Mouse (Mus musculus): ENCODE measurements around the gene Hoxa9. TPM values are rescaled to one million over a fixed set of nuclear protein-coding genes. Genes with fewer than 3 reads are reported as not detected.

Hoxa9 gene
- polyA plus RNA-seq, 1 experiment = 17.7 TPM

GRCm38 (mm10) chr6:52219234-52219942 lies 11.5 kb downstream of the Hoxa9 start:
- H3K36me3 ChIP-seq (ENCODE audit: control insufficient read depth, insufficient read depth) = no peaks in the 10 kb centered on the region
- H3K79me2 ChIP-seq (ENCODE audit: control insufficient read depth, insufficient read depth) = peaks cover 35% of the 10 kb centered on the region
- no peaks in the 10 kb centered on the region for H3K27me3 ChIP-seq (ENCODE audit: control insufficient read depth, insufficient read depth, insufficient read length)
- peak overlapping the region; percentile 88 for H3K4me2 ChIP-seq (ENCODE audit: low read depth)
- peak overlapping the region; percentile 89 for H3K4me3 ChIP-seq
- H3ac ChIP-seq (ENCODE audit: control insufficient read depth, insufficient read length) = no peak overlapping the region
- TF ChIP-seq SRF (IDR thresholded peaks at IDR 0.05; ENCODE audit: control insufficient read depth, insufficient read length, low read depth) = no peak
- TF ChIP-seq CEBPB (IDR thresholded peaks at IDR 0.05; ENCODE audit: insufficient read depth, poor library complexity, severe bottlenecking) = no peak
- no peak for TF ChIP-seq USF1 (IDR thresholded peaks at IDR 0.05; ENCODE audit: low read depth)

- H3ac ChIP-seq (ENCODE audit: control insufficient read depth, insufficient read length) = no peak overlapping the region
- peak overlapping the region; percentile 89 for H3K4me3 ChIP-seq
- TF ChIP-seq E2F4 (IDR thresholded peaks at IDR 0.05; ENCODE audit: insufficient read depth) (no peak), SRF (IDR thresholded peaks at IDR 0.05; ENCODE audit: control insufficient read depth, insufficient read length, low read depth) (no peak), TCF3 (IDR thresholded peaks at IDR 0.05; ENCODE audit: insufficient read length, low read depth) (no peak), REST (IDR thresholded peaks at IDR 0.05; ENCODE audit: insufficient read depth, insufficient read length) (no peak), MYOD1 (IDR thresholded peaks at IDR 0.05; ENCODE audit: control insufficient read depth in 1 of 3, insufficient read length in 2 of 3, low read depth in 2 of 3) (no peak), POLR2A (IDR thresholded peaks at IDR 0.05; ENCODE audit: insufficient read length, low read depth) (no peak), MYOG (IDR thresholded peaks at IDR 0.05; ENCODE audit: control insufficient read depth in 1 of 3, insufficient read depth in 1 of 3, insufficient read length in 2 of 3, low read depth in 2 of 3) (no peak), CEBPB (IDR thresholded peaks at IDR 0.05; ENCODE audit: insufficient read depth, poor library complexity, severe bottlenecking) (no peak), MAX (IDR thresholded peaks at IDR 0.05; ENCODE audit: low read depth) (no peak), TCF12 (IDR thresholded peaks at IDR 0.05; ENCODE audit: insufficient read depth, poor library complexity, severe bottlenecking) (no peak), USF1 (IDR thresholded peaks at IDR 0.05; ENCODE audit: low read depth) (no peak), POLR2AphosphoS2 (IDR thresholded peaks at IDR 0.05; ENCODE audit: insufficient read length, low read depth) (no peak)
- no peaks in the 10 kb centered on the region for H3K36me3 ChIP-seq (ENCODE audit: control insufficient read depth, insufficient read depth)
- no peaks in the 10 kb centered on the region for H3K27me3 ChIP-seq (ENCODE audit: control insufficient read depth, insufficient read depth, insufficient read length)
- H3K79me2 ChIP-seq (ENCODE audit: control insufficient read depth, insufficient read depth) = peaks cover 28% of the 10 kb centered on the region
- peak overlapping the region; percentile 88 for H3K4me2 ChIP-seq (ENCODE audit: low read depth)
Observed at GRCm38 (mm10) chr6:52218643-52219215, 12.2 kb downstream of the Hoxa9 start.

- peak overlapping the region; percentile 88 for H3K4me2 ChIP-seq (ENCODE audit: low read depth)
- H3K36me3 ChIP-seq (ENCODE audit: control insufficient read depth, insufficient read depth) = no peaks in the 10 kb centered on the region
- no peak overlapping the region for H3ac ChIP-seq (ENCODE audit: control insufficient read depth, insufficient read length)
- H3K79me2 ChIP-seq (ENCODE audit: control insufficient read depth, insufficient read depth) = peaks cover 21% of the 10 kb centered on the region
- no peaks in the 10 kb centered on the region for H3K27me3 ChIP-seq (ENCODE audit: control insufficient read depth, insufficient read depth, insufficient read length)
- H3K4me3 ChIP-seq = peak overlapping the region; percentile 89
- TF ChIP-seq TCF12 (IDR thresholded peaks at IDR 0.05; ENCODE audit: insufficient read depth, poor library complexity, severe bottlenecking) = no peak
- TF ChIP-seq SRF (IDR thresholded peaks at IDR 0.05; ENCODE audit: control insufficient read depth, insufficient read length, low read depth) = no peak
- no peak for TF ChIP-seq MAX (IDR thresholded peaks at IDR 0.05; ENCODE audit: low read depth)
- no peak for TF ChIP-seq POLR2AphosphoS2 (IDR thresholded peaks at IDR 0.05; ENCODE audit: insufficient read length, low read depth)
- TF ChIP-seq POLR2A (IDR thresholded peaks at IDR 0.05; ENCODE audit: insufficient read length, low read depth) = no peak
- no peak for TF ChIP-seq TCF3 (IDR thresholded peaks at IDR 0.05; ENCODE audit: insufficient read length, low read depth)
- TF ChIP-seq REST (IDR thresholded peaks at IDR 0.05; ENCODE audit: insufficient read depth, insufficient read length) = no peak
- TF ChIP-seq USF1 (IDR thresholded peaks at IDR 0.05; ENCODE audit: low read depth) = no peak
- no peak for TF ChIP-seq MYOD1 (IDR thresholded peaks at IDR 0.05; ENCODE audit: control insufficient read depth in 1 of 3, insufficient read length in 2 of 3, low read depth in 2 of 3)
Observed at GRCm38 (mm10) chr6:52217895-52218642, 12.8 kb downstream of the Hoxa9 start.

GRCm38 (mm10) chr6:52217459-52217768 lies 13.5 kb downstream of the Hoxa9 start:
- Histone ChIP-seq H3K27me3 (ENCODE audit: control insufficient read depth, insufficient read depth, insufficient read length) (no peaks in the 10 kb centered on the region), H3K79me2 (ENCODE audit: control insufficient read depth, insufficient read depth) (peaks cover 17% of the 10 kb centered on the region), H3K4me2 (ENCODE audit: low read depth) (peak overlapping the region; percentile 88), H3ac (ENCODE audit: control insufficient read depth, insufficient read length) (peak overlapping the region; percentile 46), H3K4me3 (peak overlapping the region; percentile 89), H3K36me3 (ENCODE audit: control insufficient read depth, insufficient read depth) (no peaks in the 10 kb centered on the region)
- TF ChIP-seq CEBPB (IDR thresholded peaks at IDR 0.05; ENCODE audit: insufficient read depth, poor library complexity, severe bottlenecking) (no peak), USF1 (IDR thresholded peaks at IDR 0.05; ENCODE audit: low read depth) (peak; percentile 95), MYOD1 (IDR thresholded peaks at IDR 0.05; ENCODE audit: control insufficient read depth in 1 of 3, insufficient read length in 2 of 3, low read depth in 2 of 3) (peak in 2 of 3 experiments; percentile 51 to 67), E2F4 (IDR thresholded peaks at IDR 0.05; ENCODE audit: insufficient read depth) (no peak), TCF3 (IDR thresholded peaks at IDR 0.05; ENCODE audit: insufficient read length, low read depth) (no peak), POLR2A (IDR thresholded peaks at IDR 0.05; ENCODE audit: insufficient read length, low read depth) (peak; percentile 84), REST (IDR thresholded peaks at IDR 0.05; ENCODE audit: insufficient read depth, insufficient read length) (no peak), MAX (IDR thresholded peaks at IDR 0.05; ENCODE audit: low read depth) (no peak), MYOG (IDR thresholded peaks at IDR 0.05; ENCODE audit: control insufficient read depth in 1 of 3, insufficient read depth in 1 of 3, insufficient read length in 2 of 3, low read depth in 2 of 3) (peak in 2 of 3 experiments; percentile 30 to 42), POLR2AphosphoS2 (IDR thresholded peaks at IDR 0.05; ENCODE audit: insufficient read length, low read depth) (peak; percentile 83)
